8 mouse cellular contexts compared by ENCODE assay signal in genomic region chr12:73952879-73953278, GRCm38 (mm10). TPM values are rescaled to one million over a fixed set of nuclear protein-coding genes. Genes with fewer than 3 reads are reported as not detected.
A peak's percentile ranks its signal among the peaks of the same experiment; 100 is the strongest.
DNase-seq lines count a peak whose midpoint lies in the region; ATAC-seq lines count a peak whose summit lies in the region.
"Had no signal": no experiment of that assay in that cellular context is flagged by ENCODE, and none has a peak within 500 bp of the region (broad histone marks: within the 10 kb centered on the region; RNA-seq: fewer than 3 reads in every experiment).

No protein-coding gene starts in this region.

- ATAC-seq in hematopoietic stem cell, adult 5-6 weeks (replicated peaks in 1 of 2; ENCODE audit: insufficient read depth in 1 of 2, low FRiP score in 2 of 2, low TSS enrichment in 1 of 2, low read depth in 1 of 2, poor library complexity in 2 of 2, severe bottlenecking in 2 of 2) = peak; percentile 52 to 65
- ATAC-seq in limb, embryonic 13.5 days (ENCODE audit: low FRiP score, low read depth) = peak; percentile 63
- ATAC-seq in midbrain, embryonic 15.5 days (replicated peaks) = peak; percentile 53; the same call in 1 of the 2 replicates

- H3K36me3 ChIP-seq in embryonic facial prominence, embryonic 10.5 days (replicated peaks) = peaks cover under 1% of the 10 kb centered on the region
- H3K36me3 ChIP-seq in limb, embryonic 13.5 days = peaks cover 6% of the 10 kb centered on the region
- no peaks in the 10 kb centered on the region for H3K36me3 ChIP-seq in midbrain, embryonic 15.5 days (replicated peaks)

- peak overlapping the region; percentile 60 for H3K9ac ChIP-seq in limb, embryonic 13.5 days
- H3K9ac ChIP-seq in midbrain, embryonic 15.5 days = no peak overlapping the region

- H3K27me3 ChIP-seq in embryonic facial prominence, embryonic 10.5 days (replicated peaks; ENCODE audit: low read depth, poor library complexity, severe bottlenecking) = no peaks in the 10 kb centered on the region
- peaks cover 15% of the 10 kb centered on the region; the same call in 1 of the 2 replicates for H3K27me3 ChIP-seq in limb, embryonic 13.5 days
- H3K27me3 ChIP-seq in midbrain, embryonic 15.5 days (replicated peaks) = 0 out of 2 replicates have a peak, but pooled peaks cover 7% of the 10 kb centered on the region

- no peaks in the 10 kb centered on the region for H3K9me3 ChIP-seq in embryonic facial prominence, embryonic 10.5 days
- H3K9me3 ChIP-seq in limb, embryonic 13.5 days = no peaks in the 10 kb centered on the region
- H3K9me3 ChIP-seq in midbrain, embryonic 15.5 days = no peaks in the 10 kb centered on the region

- 8% methylated on average over 15 of the region's 15 CpGs for WGBS in embryonic facial prominence, embryonic 10.5 days
- WGBS in limb, embryonic 13.5 days = 18% methylated on average over 15 of the region's 15 CpGs
- 5% methylated on average over 15 of the region's 15 CpGs for WGBS in midbrain, embryonic 15.5 days

- H3K4me3 ChIP-seq in embryonic facial prominence, embryonic 10.5 days = peak overlapping the region; percentile 54
- peak overlapping the region; percentile 42 for H3K4me3 ChIP-seq in limb, embryonic 13.5 days
- H3K4me3 ChIP-seq in midbrain, embryonic 15.5 days = peak overlapping the region; percentile 27

- peak overlapping the region; percentile 45; the same call in 1 of the 2 replicates for H3K27ac ChIP-seq in embryonic facial prominence, embryonic 10.5 days (replicated peaks)
- no peak overlapping the region for H3K27ac ChIP-seq in limb, embryonic 13.5 days
- no peak overlapping the region for H3K27ac ChIP-seq in midbrain, embryonic 15.5 days

- H3K4me2 ChIP-seq in limb, embryonic 13.5 days (replicated peaks) = peak overlapping the region; percentile 66
- peak overlapping the region; percentile 49 for H3K4me2 ChIP-seq in midbrain, embryonic 15.5 days

- peak; percentile 41 to 50 for DNase-seq in CD8-positive naive resting alpha-beta T cell, adult 2 months (ENCODE audit: low read depth in 2 of 2, low spot score in 2 of 2)
- DNase-seq in MEL-GATA-1-ER (ENCODE audit: extremely low read depth, low read depth) = peak; percentile 59
- peak; percentile 68 for DNase-seq in embryonic facial prominence, embryonic 10.5 days (ENCODE audit: low spot score)
- DNase-seq in testis, postnatal 10 days (ENCODE audit: low spot score) = peak; percentile 52

- peaks cover 19% of the 10 kb centered on the region for H3K4me1 ChIP-seq in embryonic facial prominence, embryonic 10.5 days
- peaks cover 14% of the 10 kb centered on the region for H3K4me1 ChIP-seq in limb, embryonic 13.5 days
- peaks cover 13% of the 10 kb centered on the region for H3K4me1 ChIP-seq in midbrain, embryonic 15.5 days

RNA-seq across cellular contexts. Expression of gene Snapc1, which starts 11.4 kb away (rescaled TPM):
- 20.5 and 20.6 TPM in 2 replicates for polyA plus RNA-seq in embryonic facial prominence, embryonic 10.5 days (2016; fragmentation: Nextera tagmentation; extraction: Ambion mirVana)
- 13.3 and 20.6 TPM in 2 replicates for total RNA-seq in hematopoietic stem cell, adult 5-6 weeks (2017)
- polyA plus RNA-seq in limb, embryonic 13.5 days (2015; fragmentation: Nextera tagmentation; extraction: Ambion mirVana) = 23.8 and 23.9 TPM in 2 replicates
- polyA plus RNA-seq in midbrain, embryonic 15.5 days (2015; fragmentation: Nextera tagmentation; extraction: Ambion mirVana) = 37.0 and 39.3 TPM in 2 replicates

RNA-seq across cellular contexts. Expression of gene Gm49321, which starts 15.4 kb away (rescaled TPM):
- polyA plus RNA-seq in embryonic facial prominence, embryonic 10.5 days (2016; fragmentation: Nextera tagmentation; extraction: Ambion mirVana) = 12.4 and 13.8 TPM in 2 replicates
- total RNA-seq in hematopoietic stem cell, adult 5-6 weeks (2017) = not detected in 2 replicates
- 14.3 and 19.1 TPM in 2 replicates for polyA plus RNA-seq in limb, embryonic 13.5 days (2015; fragmentation: Nextera tagmentation; extraction: Ambion mirVana)
- polyA plus RNA-seq in midbrain, embryonic 15.5 days (2015; fragmentation: Nextera tagmentation; extraction: Ambion mirVana) = 24.2 and 26.1 TPM in 2 replicates

RNA-seq across cellular contexts. Expression of gene Syt16, which starts 44.6 kb away (rescaled TPM):
- 1.5 and 2.1 TPM in 2 replicates for polyA plus RNA-seq in embryonic facial prominence, embryonic 10.5 days (2016; fragmentation: Nextera tagmentation; extraction: Ambion mirVana)
- 0.31 TPM in 1 of 2 replicates, not detected in the other for total RNA-seq in hematopoietic stem cell, adult 5-6 weeks (2017)
- polyA plus RNA-seq in limb, embryonic 13.5 days (2015; fragmentation: Nextera tagmentation; extraction: Ambion mirVana) = 4.9 and 6.3 TPM in 2 replicates
- 85.4 and 91.2 TPM in 2 replicates for polyA plus RNA-seq in midbrain, embryonic 15.5 days (2015; fragmentation: Nextera tagmentation; extraction: Ambion mirVana)
- total RNA-seq: heart, postnatal 36 days had no signal

RNA-seq across cellular contexts. Expression of gene Hif1a, which starts 51.7 kb away (rescaled TPM):
- polyA plus RNA-seq in embryonic facial prominence, embryonic 10.5 days (2016; fragmentation: Nextera tagmentation; extraction: Ambion mirVana) = 90.5 and 91.7 TPM in 2 replicates
- 76.3 and 89.3 TPM in 2 replicates for total RNA-seq in hematopoietic stem cell, adult 5-6 weeks (2017)
- polyA plus RNA-seq in limb, embryonic 13.5 days (2015; fragmentation: Nextera tagmentation; extraction: Ambion mirVana) = 89.8 and 91.5 TPM in 2 replicates
- polyA plus RNA-seq in midbrain, embryonic 15.5 days (2015; fragmentation: Nextera tagmentation; extraction: Ambion mirVana) = 78.3 and 79.0 TPM in 2 replicates

Comparison
In these comparisons a context has a peak if more than half of its experiments do, and no peak if none do; other contexts are left out.
1. RNA of gene Syt16, which starts 44.6 kb away (polyA plus RNA-seq): 85.4 to 91.2 TPM in midbrain, embryonic 15.5 days; 4.9 to 6.3 TPM in limb, embryonic 13.5 days and 1.5 to 2.1 TPM in embryonic facial prominence, embryonic 10.5 days; every median in the first group is over 10 times any median in the second.
2. Peak in every context shown above with its lines, with median percentiles within 50 percentile points of each other: DNase-seq, H3K4me3 ChIP-seq and ATAC-seq.